Mouse (Mus musculus): Measurements from ENCODE around the gene Gas2l1. TPM values are rescaled to one million over a fixed set of nuclear protein-coding genes. Genes with fewer than 3 reads are reported as not detected.

Gas2l1 gene
- polyA plus RNA-seq, 1 experiment from 2014 or later = 22.0 TPM

GRCm38 (mm10) chr11:5025108-5025507 is 40.0 kb downstream of the Gas2l1 start:
- H3K4me1 ChIP-seq = no peaks in the 10 kb centered on the region
- no peak overlapping the region for H3K4me3 ChIP-seq
- no peaks in the 10 kb centered on the region for H3K9me3 ChIP-seq (replicated peaks)
- 98% methylated on average over 1 of the region's 1 CpGs for WGBS
- no peak overlapping the region for H3K27ac ChIP-seq (replicated peaks)
- H3K36me3 ChIP-seq = peaks cover 87% of the 10 kb centered on the region
- no peak for DNase-seq (ENCODE audit: low spot score)
- no peaks in the 10 kb centered on the region for H3K27me3 ChIP-seq (ENCODE audit: low read depth, poor library complexity, severe bottlenecking)

GRCm38 (mm10) chr11:5017506-5017905 is 47.6 kb downstream of the Gas2l1 start:
- Histone ChIP-seq H3K36me3 (peaks cover 84% of the 10 kb centered on the region), H3K9me3 (replicated peaks) (no peaks in the 10 kb centered on the region), H3K27ac (replicated peaks) (no peak overlapping the region), H3K27me3 (ENCODE audit: low read depth, poor library complexity, severe bottlenecking) (no peaks in the 10 kb centered on the region), H3K4me3 (no peak overlapping the region), H3K4me1 (no peaks in the 10 kb centered on the region)
- WGBS = 73% methylated on average over 6 of the region's 6 CpGs
- DNase-seq (ENCODE audit: low spot score) = no peak

- no peaks in the 10 kb centered on the region for H3K27me3 ChIP-seq (ENCODE audit: low read depth, poor library complexity, severe bottlenecking)
- peaks cover 88% of the 10 kb centered on the region for H3K36me3 ChIP-seq
- H3K4me1 ChIP-seq = no peaks in the 10 kb centered on the region
- H3K27ac ChIP-seq (replicated peaks) = no peak overlapping the region
- WGBS = 89% methylated on average over 5 of the region's 5 CpGs
- no peaks in the 10 kb centered on the region for H3K9me3 ChIP-seq (replicated peaks)
- no peak overlapping the region for H3K4me3 ChIP-seq
- DNase-seq (ENCODE audit: low spot score) = no peak
Measured at GRCm38 (mm10) chr11:5016286-5016685, 48.8 kb downstream of the Gas2l1 start.

GRCm38 (mm10) chr11:5015720-5016119 is 49.4 kb downstream of the Gas2l1 start:
- 72% methylated on average over 2 of the region's 2 CpGs for WGBS
- Histone ChIP-seq H3K9me3 (replicated peaks) (no peaks in the 10 kb centered on the region), H3K36me3 (peaks cover 88% of the 10 kb centered on the region), H3K27ac (replicated peaks) (no peak overlapping the region), H3K27me3 (ENCODE audit: low read depth, poor library complexity, severe bottlenecking) (no peaks in the 10 kb centered on the region), H3K4me1 (no peaks in the 10 kb centered on the region), H3K4me3 (no peak overlapping the region)
- DNase-seq (ENCODE audit: low spot score) = no peak

DNA sequence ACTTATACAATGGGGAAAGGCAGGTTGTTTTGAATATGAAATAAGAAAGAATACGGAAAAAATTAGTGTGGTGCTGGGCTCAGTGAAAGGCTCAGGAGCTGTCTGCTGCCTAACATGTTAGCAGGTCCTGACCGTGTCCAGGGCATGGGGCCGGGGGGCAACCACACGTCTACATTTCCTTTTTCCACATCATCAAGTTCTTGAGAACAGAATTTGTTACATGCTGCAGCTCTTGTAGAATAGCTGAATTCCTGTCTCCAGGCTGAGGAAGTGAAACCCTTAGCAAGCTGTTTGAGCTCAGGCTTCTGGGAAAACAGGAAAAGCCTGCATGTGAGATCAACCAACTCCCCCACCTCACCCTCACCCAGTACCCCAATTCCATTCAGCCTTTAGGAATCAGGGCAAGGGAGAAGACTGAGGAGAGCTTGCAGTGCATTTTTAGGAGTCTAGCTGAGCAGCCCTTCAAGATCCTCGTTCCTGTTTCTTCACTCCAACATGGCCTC is 52.9 kb downstream of the Gas2l1 start:
- WGBS = 93% methylated on average over 5 of the region's 5 CpGs
- H3K36me3 ChIP-seq = peaks cover 61% of the 10 kb centered on the region
- DNase-seq (ENCODE audit: low spot score) = no peak

DNA sequence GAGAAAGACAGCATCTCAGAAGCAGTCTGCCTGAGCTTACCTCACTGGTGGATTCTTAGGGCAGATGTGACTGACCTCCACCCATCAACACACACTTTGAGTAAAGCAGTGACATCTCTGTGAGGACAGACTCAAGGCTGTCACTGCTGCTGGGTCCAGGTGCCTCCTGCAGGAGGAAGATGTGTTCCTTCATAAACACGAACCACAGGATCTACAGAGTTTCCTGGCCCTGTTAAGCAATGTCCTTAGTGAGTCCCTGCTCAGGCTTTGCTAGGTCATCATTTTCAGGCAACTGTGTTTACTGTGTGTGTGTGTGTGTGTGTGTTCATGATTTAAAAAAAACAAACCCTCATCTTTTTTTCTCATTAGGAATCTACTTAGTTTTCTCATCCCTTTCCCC is 53.6 kb downstream of the Gas2l1 start:
- WGBS = 85% methylated on average over 1 of the region's 1 CpGs
- no peak for DNase-seq (ENCODE audit: low spot score)
- Histone ChIP-seq H3K27me3 (ENCODE audit: low read depth, poor library complexity, severe bottlenecking) (no peaks in the 10 kb centered on the region), H3K4me3 (no peak overlapping the region), H3K4me1 (no peaks in the 10 kb centered on the region), H3K27ac (replicated peaks) (no peak overlapping the region), H3K9me3 (replicated peaks) (no peaks in the 10 kb centered on the region), H3K36me3 (peaks cover 54% of the 10 kb centered on the region)

More for the DNA sequence above, 52.9 kb downstream of the Gas2l1 start:
- Histone ChIP-seq H3K27me3 (ENCODE audit: low read depth, poor library complexity, severe bottlenecking) (no peaks in the 10 kb centered on the region), H3K4me1 (no peaks in the 10 kb centered on the region), H3K27ac (replicated peaks) (no peak overlapping the region), H3K9me3 (replicated peaks) (no peaks in the 10 kb centered on the region), H3K4me3 (no peak overlapping the region)

- WGBS = 91% methylated on average over 1 of the region's 1 CpGs
- H3K27ac ChIP-seq (replicated peaks) = no peak overlapping the region
- no peaks in the 10 kb centered on the region for H3K4me1 ChIP-seq
- H3K27me3 ChIP-seq (ENCODE audit: low read depth, poor library complexity, severe bottlenecking) = no peaks in the 10 kb centered on the region
- DNase-seq (ENCODE audit: low spot score) = no peak
- H3K36me3 ChIP-seq = peaks cover 43% of the 10 kb centered on the region
- H3K4me3 ChIP-seq = no peak overlapping the region
- H3K9me3 ChIP-seq (replicated peaks) = no peaks in the 10 kb centered on the region
Measured at GRCm38 (mm10) chr11:5010205-5010604, 54.9 kb downstream of the Gas2l1 start.

DNA sequence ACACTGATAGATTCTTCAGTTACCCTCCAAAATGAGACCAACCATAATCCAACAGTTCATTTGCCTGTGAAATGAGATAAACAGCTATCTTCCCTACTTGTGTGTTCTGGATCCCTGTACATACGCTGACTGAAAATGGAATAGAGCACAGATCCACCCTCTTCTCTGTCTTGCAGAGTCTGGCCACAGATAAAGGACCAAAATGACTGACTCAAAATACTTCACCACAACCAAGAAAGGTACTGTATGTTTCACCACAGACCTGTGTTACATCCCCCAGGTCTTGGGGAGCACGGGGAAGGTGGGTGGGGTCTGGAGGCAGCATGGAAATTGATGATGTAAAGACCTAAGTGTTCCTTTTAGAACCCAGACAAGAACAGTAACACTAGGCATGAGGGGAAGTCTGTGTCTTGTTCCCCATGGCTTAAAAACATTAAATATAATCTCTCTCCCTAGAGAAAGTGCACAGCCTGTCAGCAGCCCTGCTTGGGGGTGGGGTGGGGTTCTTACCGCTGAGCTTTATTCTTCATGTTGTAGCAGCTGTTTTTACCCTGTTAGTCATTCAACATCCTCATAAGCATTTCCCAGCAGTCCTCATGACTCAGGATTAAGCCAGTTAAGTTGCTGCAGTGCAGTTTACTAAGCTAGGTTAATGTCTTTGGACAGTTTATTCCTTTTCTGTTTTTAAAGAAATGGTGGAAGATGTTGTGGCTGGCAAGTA is 55.6 kb downstream of the Gas2l1 start:
- Histone ChIP-seq H3K27ac (replicated peaks) (no peak overlapping the region), H3K4me3 (no peak overlapping the region), H3K27me3 (ENCODE audit: low read depth, poor library complexity, severe bottlenecking) (no peaks in the 10 kb centered on the region), H3K4me1 (no peaks in the 10 kb centered on the region), H3K36me3 (peaks cover 37% of the 10 kb centered on the region), H3K9me3 (replicated peaks) (no peaks in the 10 kb centered on the region)
- WGBS = 87% methylated on average over 3 of the region's 3 CpGs
- no peak for DNase-seq (ENCODE audit: low spot score)

GRCm38 (mm10) chr11:5008867-5009266 is 56.3 kb downstream of the Gas2l1 start:
- Histone ChIP-seq H3K4me1 (no peaks in the 10 kb centered on the region), H3K9me3 (replicated peaks) (no peaks in the 10 kb centered on the region), H3K27me3 (ENCODE audit: low read depth, poor library complexity, severe bottlenecking) (no peaks in the 10 kb centered on the region), H3K4me3 (no peak overlapping the region), H3K27ac (replicated peaks) (no peak overlapping the region), H3K36me3 (peaks cover 31% of the 10 kb centered on the region)
- 85% methylated on average over 3 of the region's 3 CpGs for WGBS
- DNase-seq (ENCODE audit: low spot score) = no peak

DNA sequence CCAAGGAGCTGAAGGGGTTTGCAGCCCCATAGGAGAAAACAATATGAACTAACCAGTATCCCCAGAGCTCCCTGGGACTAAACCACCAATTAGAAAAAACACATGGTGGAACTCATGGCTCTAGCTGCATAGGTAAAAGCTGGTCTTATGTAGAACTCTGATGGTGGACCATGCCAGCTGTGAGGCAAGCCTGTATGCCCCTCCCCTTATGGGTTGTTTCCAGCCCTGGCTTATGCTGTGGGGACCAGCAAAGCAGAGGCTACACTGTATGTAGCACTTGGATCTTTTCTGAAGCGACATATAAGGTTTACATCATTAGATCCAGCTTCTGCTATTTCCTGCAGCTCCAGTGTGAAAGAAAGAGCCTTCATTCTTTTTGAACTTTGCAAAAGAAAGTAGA is 57.9 kb downstream of the Gas2l1 start:
- Histone ChIP-seq H3K9me3 (replicated peaks) (no peaks in the 10 kb centered on the region), H3K4me1 (no peaks in the 10 kb centered on the region), H3K36me3 (peaks cover 24% of the 10 kb centered on the region), H3K27me3 (ENCODE audit: low read depth, poor library complexity, severe bottlenecking) (no peaks in the 10 kb centered on the region), H3K27ac (replicated peaks) (no peak overlapping the region), H3K4me3 (no peak overlapping the region)
- DNase-seq (ENCODE audit: low spot score) = no peak
- WGBS = 98% methylated on average over 1 of the region's 1 CpGs

- Histone ChIP-seq H3K27me3 (ENCODE audit: low read depth, poor library complexity, severe bottlenecking) (no peaks in the 10 kb centered on the region), H3K9me3 (replicated peaks) (no peaks in the 10 kb centered on the region), H3K36me3 (peaks cover 23% of the 10 kb centered on the region), H3K27ac (replicated peaks) (no peak overlapping the region), H3K4me1 (no peaks in the 10 kb centered on the region), H3K4me3 (no peak overlapping the region)
- 97% methylated on average over 2 of the region's 2 CpGs for WGBS
- DNase-seq (ENCODE audit: low spot score) = no peak
Measured at GRCm38 (mm10) chr11:5005528-5005927, 59.6 kb downstream of the Gas2l1 start.
